Mouse (Mus musculus): ENCODE measurements around the gene March10.
A peak's percentile ranks its signal among the peaks of the same experiment; 100 is the strongest.

Gene March10

GRCm38 (mm10) chr11:105402355-105402754, 54.2 kb downstream of the March10 start:
- DNase-seq = no peak

- DNase-seq = no peak
These were observed 66.2 kb downstream of the March10 start for GRCm38 (mm10) chr11:105390290-105390689.

- DNase-seq = no peak
These were observed 67.9 kb downstream of the March10 start for GRCm38 (mm10) chr11:105388636-105389035.

DNA sequence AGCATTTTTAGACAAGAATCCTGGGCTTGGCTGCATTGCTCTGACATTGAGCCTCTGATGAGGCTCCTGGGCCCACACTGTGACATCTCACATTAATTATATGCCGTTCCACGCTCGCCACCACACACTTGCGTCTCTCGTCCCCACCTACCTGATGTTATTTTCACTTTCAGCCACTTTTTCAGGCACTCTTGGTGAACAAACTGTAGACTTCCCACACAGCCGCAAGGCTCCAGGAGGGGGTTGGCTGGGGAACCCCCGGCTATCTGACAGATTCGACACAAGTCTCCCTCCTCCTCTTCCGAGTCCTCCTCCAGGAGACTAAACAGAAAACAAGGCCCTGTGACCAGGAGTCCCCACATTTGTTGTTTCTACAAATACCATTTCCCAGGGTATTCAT, 71.3 kb downstream of the March10 start:
- DNase-seq = no peak

- DNase-seq = peak; percentile 29 to 44
These were observed 80.7 kb downstream of the March10 start for GRCm38 (mm10) chr11:105375821-105376235.

DNA sequence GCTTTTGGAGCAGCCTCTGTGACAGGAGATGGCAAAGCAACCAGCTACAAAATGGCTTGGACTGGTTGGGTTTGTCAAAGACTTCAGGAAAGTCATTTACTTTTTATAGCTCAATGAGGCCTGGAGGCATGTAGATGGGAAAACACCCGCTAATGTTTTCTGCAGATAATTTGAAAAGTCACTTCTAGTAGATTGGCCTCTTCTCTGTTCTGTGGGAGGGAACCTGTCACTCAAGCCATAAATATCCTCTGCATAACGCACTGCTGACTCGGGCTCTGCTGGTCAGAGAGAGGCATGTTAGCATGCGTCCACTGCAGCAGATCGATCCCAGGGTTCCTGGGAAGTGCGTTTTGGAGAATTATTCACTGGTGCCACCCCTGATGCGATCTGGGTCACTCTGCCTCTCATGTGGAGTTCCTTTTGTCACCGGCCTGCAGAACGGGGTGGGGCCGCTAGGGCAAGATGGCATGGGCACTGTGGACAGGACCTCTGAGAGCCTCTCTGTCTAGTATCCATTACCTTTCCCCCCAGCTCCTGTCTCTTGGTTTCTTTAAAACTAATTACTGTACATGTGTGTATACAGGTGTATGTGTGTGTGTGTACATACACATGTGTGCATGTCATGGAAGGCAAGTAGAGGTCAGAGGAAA, 81.9 kb downstream of the March10 start:
- DNase-seq = no peak

DNA sequence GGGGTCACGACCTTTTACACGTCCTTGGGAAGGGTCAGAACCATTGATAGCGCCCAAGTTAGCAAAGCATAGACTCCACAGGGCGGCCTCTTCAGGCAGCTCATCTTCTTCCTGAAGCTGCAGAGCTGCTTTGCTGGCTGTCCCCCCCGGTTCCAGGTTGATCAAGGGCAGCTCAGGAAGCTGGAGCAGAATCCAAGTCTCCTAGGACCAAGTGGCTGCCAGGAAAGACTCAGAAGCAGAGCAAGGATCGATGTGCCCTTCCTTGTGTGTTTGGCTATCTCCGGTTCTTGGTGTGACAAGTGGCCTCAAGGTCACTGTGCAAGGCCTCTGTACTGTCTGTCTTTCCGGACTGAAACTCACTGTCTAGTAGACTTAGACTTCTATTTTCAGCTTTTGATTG, 82.7 kb downstream of the March10 start:
- DNase-seq = no peak

DNA sequence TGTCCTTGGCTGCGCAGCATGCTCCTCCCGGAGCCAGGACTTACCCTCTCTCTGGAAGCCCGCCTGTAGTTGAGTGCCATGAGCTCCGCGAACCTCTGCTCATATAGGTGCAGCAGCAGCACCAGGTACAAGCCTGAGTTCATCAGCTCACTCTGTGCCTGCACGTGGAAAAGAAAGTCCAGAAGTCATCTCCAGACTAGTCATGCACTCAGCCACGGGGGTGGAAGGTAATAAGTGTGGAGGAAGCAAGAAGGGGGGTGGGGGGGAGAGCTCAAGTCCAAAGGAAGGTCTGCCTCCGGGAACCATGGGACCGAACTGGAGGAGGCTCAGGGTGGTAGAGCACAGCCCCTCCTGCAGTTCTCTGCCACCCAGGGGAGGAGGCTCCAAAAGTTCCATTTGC, 84.7 kb downstream of the March10 start:
- no peak for DNase-seq

- no peak for DNase-seq
These were observed 86.8 kb downstream of the March10 start for GRCm38 (mm10) chr11:105369526-105370386.

DNA sequence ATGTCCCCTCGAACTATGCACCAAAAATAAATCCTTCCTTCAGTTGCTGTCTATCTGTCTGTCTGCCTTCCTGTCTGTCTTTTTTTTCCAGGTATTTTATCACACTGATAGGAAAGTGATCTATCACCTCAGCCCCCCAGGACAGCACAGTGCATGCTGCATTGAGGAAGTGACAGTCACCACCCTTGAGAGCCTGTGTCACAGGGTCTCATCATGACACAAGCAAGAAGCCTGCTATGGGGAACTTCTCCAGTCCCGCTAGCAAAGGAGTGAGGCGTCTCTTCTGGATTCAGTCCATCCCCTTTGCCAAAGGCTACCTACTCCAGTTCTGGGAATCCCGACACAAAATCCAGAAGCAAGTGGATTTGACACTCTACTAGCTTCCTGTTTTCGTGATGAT, 87.7 kb downstream of the March10 start:
- DNase-seq = no peak

DNA sequence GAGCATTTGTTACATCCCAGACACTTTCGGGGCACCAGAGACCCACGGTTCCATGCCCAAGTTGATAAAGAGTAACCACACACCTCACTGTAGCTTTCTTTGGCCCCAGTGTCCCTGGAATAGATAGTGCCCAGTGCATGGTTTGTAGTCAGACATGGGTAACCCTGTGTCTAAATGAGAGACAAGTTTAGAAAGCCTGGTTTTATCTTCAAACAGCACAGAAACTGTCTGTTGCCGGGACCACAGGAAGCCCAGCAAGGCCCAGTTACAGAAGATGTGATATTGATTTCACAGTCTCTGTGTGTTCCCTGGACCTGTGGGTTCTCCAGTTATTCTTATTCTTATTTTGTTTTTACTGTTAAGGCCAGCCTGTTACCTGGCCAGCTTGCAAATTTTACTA, 89.4 kb downstream of the March10 start:
- no peak for DNase-seq

GRCm38 (mm10) chr11:105366051-105366450, 90.5 kb downstream of the March10 start:
- DNase-seq = no peak

- DNase-seq = no peak
These were observed 90.9 kb downstream of the March10 start for GRCm38 (mm10) chr11:105365611-105366010.

DNA sequence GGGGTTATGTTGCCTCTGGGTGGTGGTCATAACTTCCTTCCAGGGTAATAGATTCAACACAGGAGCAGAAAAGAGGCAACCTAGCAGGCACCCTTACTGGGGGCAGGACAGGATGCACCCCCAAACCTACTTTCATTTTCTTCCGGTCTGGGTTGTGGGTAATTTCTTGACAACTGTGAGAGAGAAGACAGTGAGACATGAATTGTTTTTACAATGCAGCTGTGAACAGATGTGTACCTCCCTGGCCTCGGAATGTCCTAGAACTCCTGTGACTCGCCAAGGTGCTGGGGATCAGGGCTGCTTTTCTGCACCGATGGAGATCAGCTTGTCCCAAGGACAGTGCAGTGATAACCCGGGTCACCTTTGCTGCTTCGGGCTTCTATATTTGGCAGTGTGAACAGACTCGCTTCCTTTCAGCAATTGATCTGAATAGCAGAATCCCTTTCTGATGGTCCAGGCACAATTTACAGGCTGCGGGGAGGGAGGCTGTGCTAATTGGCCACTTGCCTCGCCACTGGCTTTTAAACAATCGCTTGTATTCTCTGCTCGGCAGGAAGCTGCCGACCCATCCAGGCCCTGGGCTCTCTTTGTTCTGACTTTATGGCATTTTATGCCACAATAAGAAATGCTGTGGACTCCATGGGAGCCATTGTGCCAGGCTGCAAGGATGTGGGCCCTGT, 92.0 kb downstream of the March10 start:
- peak in 1 of 2 experiments; percentile 21 for DNase-seq

DNA sequence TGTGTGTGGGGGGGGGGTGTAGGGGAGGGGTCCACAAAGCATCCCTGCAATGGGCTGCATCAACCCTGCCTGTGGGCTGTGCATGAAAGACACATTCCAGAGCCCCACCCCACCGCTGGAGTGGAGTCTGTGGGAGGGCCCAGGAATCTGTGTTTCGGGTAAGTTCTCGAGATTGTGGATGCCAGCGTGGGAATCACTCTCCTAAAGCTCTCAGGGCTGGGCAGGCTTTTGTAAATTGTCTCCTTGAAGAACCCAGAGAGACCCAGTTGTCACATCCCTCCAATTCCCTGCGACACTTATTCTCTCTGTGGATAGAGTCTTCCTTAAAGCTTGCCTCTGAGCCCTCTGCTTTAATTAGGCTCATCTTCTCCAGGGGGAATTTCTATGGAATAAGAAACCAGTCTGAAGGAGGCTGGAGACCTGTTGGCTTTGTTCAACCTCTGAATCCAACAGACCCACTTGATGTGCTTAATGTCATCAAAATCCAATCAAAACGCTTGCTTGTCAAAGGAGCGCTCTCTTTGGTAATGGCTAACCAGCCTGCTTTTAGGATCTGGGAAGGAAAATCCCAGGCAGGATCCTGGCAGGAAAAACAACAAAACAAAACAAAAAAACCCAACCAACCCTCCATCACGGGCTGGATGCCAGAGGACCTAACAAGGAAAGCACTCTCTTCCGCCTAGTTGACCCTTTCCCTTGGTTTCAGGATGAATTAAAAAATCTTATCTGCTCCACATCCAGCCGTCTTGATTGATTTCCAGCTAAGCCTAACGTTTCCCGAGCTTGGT, 92.7 kb downstream of the March10 start:
- no peak for DNase-seq

DNA sequence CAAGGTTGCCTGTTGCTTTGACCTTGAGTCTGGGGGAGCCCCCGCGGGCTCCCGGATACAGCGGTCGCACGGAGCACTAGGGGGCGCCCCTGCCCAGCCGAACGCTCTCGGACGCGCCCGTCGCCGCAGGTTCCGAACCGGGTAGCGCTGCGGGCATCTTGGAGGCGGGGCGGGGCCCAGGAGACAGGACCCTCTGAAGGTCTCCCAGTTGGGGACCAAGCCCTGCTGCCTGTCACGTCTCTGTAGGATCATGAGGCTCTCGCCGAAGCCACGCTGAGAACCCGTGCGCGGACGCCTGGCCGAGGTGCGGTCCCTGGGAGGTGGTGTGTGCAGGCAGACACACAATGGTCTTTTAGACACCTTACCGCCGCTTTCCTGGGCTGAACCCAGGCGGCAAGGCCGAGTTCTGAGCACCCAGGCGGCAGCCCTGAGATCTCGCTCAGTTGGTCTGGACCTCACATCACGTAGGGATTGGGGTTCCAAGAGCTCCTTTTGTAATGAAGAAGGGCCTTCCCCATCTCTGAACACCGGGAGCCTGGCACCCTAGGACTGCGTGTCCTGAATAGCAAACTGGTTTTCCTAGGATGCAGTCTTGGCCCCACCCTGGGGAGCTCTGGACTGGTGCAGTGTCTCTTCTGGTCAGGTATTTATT, 93.5 kb downstream of the March10 start:
- DNase-seq = peak; percentile 60 to 80

DNA sequence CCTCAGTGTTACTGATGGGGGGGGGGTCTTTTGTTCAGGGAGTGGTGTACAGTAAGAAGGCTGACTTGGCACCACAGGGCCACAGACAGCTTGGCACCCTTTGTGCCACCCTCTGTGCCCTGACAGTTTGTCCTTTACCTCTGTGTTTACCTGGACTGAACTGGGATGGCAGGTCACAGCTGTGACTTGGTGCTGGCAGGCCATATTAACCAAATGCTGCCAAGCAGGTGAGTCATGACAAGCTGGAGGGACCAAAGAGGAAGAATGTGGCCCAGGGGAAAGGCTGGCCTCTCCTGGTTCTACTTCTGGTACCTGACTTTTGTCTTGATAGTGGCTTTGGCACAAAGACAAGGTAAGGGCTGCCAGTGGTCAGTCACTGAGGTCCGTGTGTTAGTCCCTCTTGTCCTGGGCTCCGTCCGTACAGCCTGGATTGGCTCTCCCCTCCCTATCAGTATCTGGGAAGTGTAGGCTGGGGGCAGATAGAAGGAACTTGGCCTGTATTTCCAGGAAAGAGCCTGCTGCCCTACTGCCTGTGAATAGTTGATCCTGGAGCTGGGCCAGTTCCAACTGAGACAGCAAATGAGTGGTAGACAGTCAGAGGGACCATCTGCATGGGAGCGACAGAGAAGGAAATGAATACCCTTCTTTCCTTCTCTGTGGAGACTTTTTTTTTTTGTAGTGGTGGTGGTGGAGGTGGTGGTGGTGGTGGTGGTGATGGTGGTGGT, 94.3 kb downstream of the March10 start:
- peak; percentile 34 to 47 for DNase-seq

GRCm38 (mm10) chr11:105356301-105356700, 100.2 kb downstream of the March10 start:
- no peak for DNase-seq

GRCm38 (mm10) chr11:105353891-105354280, 102.6 kb downstream of the March10 start:
- DNase-seq = peak in 1 of 2 experiments; percentile 16

DNA sequence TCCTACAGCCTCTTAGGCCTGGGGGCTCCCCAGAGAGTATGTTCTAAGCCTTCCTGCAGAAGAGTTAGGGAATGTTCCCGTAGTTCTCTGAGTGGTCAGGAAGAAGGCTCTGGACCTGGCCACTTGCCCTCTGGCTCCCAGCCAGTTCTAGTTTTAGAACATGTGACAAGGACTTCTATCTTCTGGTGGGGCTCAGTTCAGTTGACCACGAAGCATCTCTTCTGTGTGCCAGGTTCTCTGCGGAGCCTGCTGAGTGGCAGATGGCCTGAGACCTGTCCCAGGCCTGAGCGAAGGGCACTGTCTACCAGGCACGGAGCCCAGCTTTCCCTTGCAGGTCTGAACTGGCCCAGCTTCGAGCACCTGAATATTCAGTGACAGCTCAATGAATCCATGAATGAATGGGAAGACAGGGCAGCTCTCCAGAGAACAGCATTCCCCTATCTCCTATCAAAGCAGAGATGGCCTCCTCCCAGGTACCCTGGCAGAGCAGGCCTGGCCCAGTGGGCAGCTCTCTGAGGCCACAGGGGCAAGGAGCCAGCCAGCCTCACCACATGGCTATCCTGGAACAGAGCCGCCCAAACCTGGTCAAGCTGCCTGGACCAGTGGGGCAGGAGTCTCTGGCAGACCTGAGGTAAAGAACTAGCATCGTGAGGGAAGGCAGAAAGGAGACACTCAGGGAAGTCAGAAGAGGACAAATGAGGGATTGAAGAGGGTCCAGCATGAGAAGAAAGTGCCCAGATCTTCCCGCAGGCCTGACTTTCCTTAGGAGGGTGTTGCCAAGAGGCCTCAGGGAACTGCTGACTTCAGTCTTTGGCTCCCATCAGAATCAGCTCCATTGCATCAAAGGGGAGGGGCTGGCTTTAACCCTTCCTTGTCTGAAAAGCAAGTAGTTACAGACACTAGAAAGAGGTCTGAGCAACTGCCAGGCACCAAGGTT, 103.3 kb downstream of the March10 start:
- peak; percentile 99 for DNase-seq
